ENCODE assay signal across 8 mouse cellular contexts in genomic region chr19:59742946-59743345, GRCm38 (mm10).
A peak's percentile ranks its signal among the peaks of the same experiment; 100 is the strongest.
DNase-seq lines count a peak whose midpoint lies in the region; ATAC-seq lines count a peak whose summit lies in the region.

No protein-coding gene starts in this region.

- no peaks in the 10 kb centered on the region for H3K9me3 ChIP-seq in heart, embryonic 12.5 days (replicated peaks)
- H3K9me3 ChIP-seq in midbrain, embryonic 10.5 days (replicated peaks), result no peaks in the 10 kb centered on the region

- no peak for ATAC-seq in heart, embryonic 12.5 days (ENCODE audit: insufficient number of reproducible peaks, low FRiP score)

- WGBS in heart, embryonic 12.5 days, result 24% methylated on average over 3 of the region's 3 CpGs
- 38% methylated on average over 3 of the region's 3 CpGs for WGBS in midbrain, embryonic 10.5 days

- no peak overlapping the region for H3K4me3 ChIP-seq in heart, embryonic 12.5 days
- no peak overlapping the region for H3K4me3 ChIP-seq in midbrain, embryonic 10.5 days

- no peak overlapping the region for H3K27ac ChIP-seq in heart, embryonic 12.5 days (ENCODE audit: poor library complexity, severe bottlenecking)
- no peak overlapping the region for H3K27ac ChIP-seq in midbrain, embryonic 10.5 days (replicated peaks)

- no peaks in the 10 kb centered on the region for H3K36me3 ChIP-seq in heart, embryonic 12.5 days
- H3K36me3 ChIP-seq in midbrain, embryonic 10.5 days, result no peaks in the 10 kb centered on the region

- no peaks in the 10 kb centered on the region for H3K27me3 ChIP-seq in heart, embryonic 12.5 days (replicated peaks)
- H3K27me3 ChIP-seq in midbrain, embryonic 10.5 days (ENCODE audit: low read depth, poor library complexity, severe bottlenecking), result no peaks in the 10 kb centered on the region

- H3K9ac ChIP-seq in heart, embryonic 12.5 days, result no peak overlapping the region

- no peak overlapping the region for H3K4me2 ChIP-seq in heart, embryonic 12.5 days

- H3K4me1 ChIP-seq in heart, embryonic 12.5 days (replicated peaks), result no peaks in the 10 kb centered on the region
- no peaks in the 10 kb centered on the region for H3K4me1 ChIP-seq in midbrain, embryonic 10.5 days

- DNase-seq in heart, adult 18-20 months, result peak; percentile 1 to 6
- DNase-seq in ovary, postnatal 14 days (ENCODE audit: low spot score), result peak; percentile 3
- DNase-seq in ovary, postnatal 10 days (ENCODE audit: low spot score), result no peak
- DNase-seq in cerebellum, postnatal 14 days, result peak; percentile 21 to 31
- DNase-seq in layer of hippocampus, postnatal 10 days (ENCODE audit: low spot score in 2 of 2), result peak; percentile 12 to 20
- no peak for DNase-seq in spleen, adult 12 weeks (ENCODE audit: low spot score)
- DNase-seq in midbrain, embryonic 10.5 days (ENCODE audit: low spot score), result no peak

Comparison
In these comparisons a context has a peak if more than half of its experiments do, and no peak if none do; other contexts are left out.
1. DNase-seq: peak in heart, adult 18-20 months (2 of 2), ovary, postnatal 14 days (single experiment), cerebellum, postnatal 14 days (2 of 2) and layer of hippocampus, postnatal 10 days (2 of 2); none in ovary, postnatal 10 days (single experiment), spleen, adult 12 weeks (single experiment) and midbrain, embryonic 10.5 days (single experiment).